Mouse (Mus musculus) hindbrain, embryonic 13.5 days (tissue): ENCODE measurements around the gene Aup1. TPM values are rescaled to one million over a fixed set of nuclear protein-coding genes. Genes with fewer than 3 reads are reported as not detected.

Experiments
- ATAC-seq: fragments of 200-750 bp; cut with Nextera tagmentation; 2 replicates; pipeline ENCODE4 v1.8.0; 2017; ENCODE audit warnings: moderate TSS enrichment; ENCODE audit not compliant: low FRiP score
- H3K27ac ChIP-seq: fragments of 300-500 bp; sonication (generic); 2 replicates; pipeline ENCODE4 v1.5.1; 2015; ENCODE audit warnings: inconsistent platforms, mild to moderate bottlenecking, moderate library complexity
- H3K27me3 ChIP-seq: fragments of 300-500 bp; sonication (generic); 2 replicates; pipeline ENCODE4 v1.6.1; 2015; ENCODE audit warnings: mild to moderate bottlenecking, inconsistent platforms
- H3K36me3 ChIP-seq: fragments of 300-500 bp; sonication (generic); 2 replicates; pipeline ENCODE4 v1.6.1; 2015; ENCODE audit warnings: mild to moderate bottlenecking, inconsistent platforms
- H3K4me1 ChIP-seq: fragments of 300-500 bp; sonication (generic); replicated peaks from 2 replicates; pipeline ENCODE4 v1.6.1; 2015; ENCODE audit warnings: inconsistent platforms
- H3K4me2 ChIP-seq: fragments of 300-500 bp; sonication (generic); 2 replicates; pipeline ENCODE4 v1.6.1; 2015; ENCODE audit warnings: inconsistent platforms, mild to moderate bottlenecking, moderate library complexity
- H3K4me3 ChIP-seq: fragments of 300-500 bp; sonication (generic); 2 replicates; pipeline ENCODE4 v1.5.1; 2015; ENCODE audit warnings: mild to moderate bottlenecking, inconsistent platforms
- H3K9ac ChIP-seq: fragments of 300-500 bp; sonication (generic); 2 replicates; pipeline ENCODE4 v1.6.1; 2015; ENCODE audit warnings: mild to moderate bottlenecking, inconsistent platforms
- H3K9me3 ChIP-seq: fragments of 300-500 bp; sonication (generic); 2 replicates; pipeline ENCODE4 v1.6.1; 2016; ENCODE audit warnings: inconsistent platforms
- WGBS: fragments of 180-500 bp; shearing (Covaris S2); methylation state at CpG from one replicate; pipeline ENCODE4 v1.1.7; 2015; 5-methylcytosine and 5-hydroxymethylcytosine counted together
- microRNA counts: library from miRNA; unstranded; fragments of <30 nt; microRNA quantifications from one replicate; lab custom pipeline; 2016
- microRNA-seq: library from miRNA; unstranded; fragments of <30 nt; microRNA quantifications from one replicate; pipeline ENCODE4, GENCODE M21; 2016
- polyA plus RNA-seq: library from polyadenylated mRNA; unstranded; fragments of >200 nt; fragmentation: Nextera tagmentation; extraction: Ambion mirVana; gene quantifications from 2 replicates; pipeline ENCODE4 v1.2.1, GENCODE M21; 2015

The Aup1 gene
- polyA plus RNA-seq, 1 experiment from 2014 or later, result 168 TPM

DNA sequence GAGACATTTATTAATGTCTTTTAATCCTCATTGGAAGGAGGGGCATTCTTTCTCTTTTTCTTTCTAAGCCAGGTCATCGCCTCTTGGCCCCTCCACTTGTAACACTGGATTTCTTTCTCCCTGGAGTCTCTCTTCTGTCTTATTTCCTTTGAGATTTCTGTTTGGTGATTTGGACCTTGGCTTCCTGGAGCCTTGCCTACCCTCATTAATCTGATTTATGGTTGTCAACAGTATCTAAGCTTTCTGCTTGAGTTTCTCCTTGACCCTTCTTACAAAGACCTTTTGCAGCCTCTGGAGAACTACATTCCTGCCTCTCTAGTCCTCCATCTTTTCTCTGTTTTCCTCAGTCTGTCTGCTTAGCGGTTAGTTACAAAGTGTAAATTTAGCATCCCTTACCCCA lies 44.1 kb downstream of the Aup1 start:
- no peak overlapping the region for H3K4me3 ChIP-seq
- H3K4me2 ChIP-seq, result no peak overlapping the region
- peaks cover 15% of the 10 kb centered on the region for H3K27me3 ChIP-seq
- no peak overlapping the region for H3K27ac ChIP-seq
- ATAC-seq, result no peak
- 81% methylated on average over 2 of the region's 2 CpGs for WGBS
- H3K36me3 ChIP-seq, result no peaks in the 10 kb centered on the region
- no peak overlapping the region for H3K9ac ChIP-seq
- no peaks in the 10 kb centered on the region for H3K9me3 ChIP-seq
- H3K4me1 ChIP-seq, result peaks cover 20% of the 10 kb centered on the region

DNA sequence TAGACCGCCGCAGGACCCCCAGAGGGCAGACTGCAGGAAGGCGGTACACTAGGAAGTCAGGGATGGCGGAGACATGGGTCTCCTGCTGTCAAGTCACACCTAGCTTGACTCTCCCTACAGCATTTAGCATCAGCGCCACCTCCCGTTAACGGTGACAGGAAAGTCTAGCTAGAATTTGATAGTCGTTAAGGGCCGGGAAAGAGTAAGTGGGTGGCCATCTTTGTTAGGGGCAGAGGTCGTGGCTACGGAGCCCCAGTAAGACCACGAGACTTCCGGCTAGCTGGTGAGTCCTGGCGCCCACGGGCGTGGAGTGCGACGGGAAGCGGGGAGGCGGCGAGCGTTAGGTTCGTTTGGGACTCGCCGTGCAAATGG lies 47.0 kb downstream of the Aup1 start, which contains the start of the genes Ccdc142 and Gm42688:
Ccdc142 (plus strand) TSS at position 286 of the 372 bp plus-strand sequence.
Gm42688 (plus strand) TSS at position 302 of the 372 bp plus-strand sequence.
- ATAC-seq, result peak; percentile 93
- 0% methylated on average over 25 of the region's 25 CpGs for WGBS
- peaks cover 23% of the 10 kb centered on the region for H3K4me1 ChIP-seq
- no peaks in the 10 kb centered on the region for H3K9me3 ChIP-seq
- H3K4me3 ChIP-seq, result peak within 1 kb of the TSS; percentile 80
- H3K27me3 ChIP-seq, result peaks cover 4% of the 10 kb centered on the region; the same call in 1 of the 2 replicates
- peak within 1 kb of the TSS; percentile 98 for H3K4me2 ChIP-seq
- H3K27ac ChIP-seq, result peak within 1 kb of the TSS; percentile 90
- H3K9ac ChIP-seq, result peak within 1 kb of the TSS; percentile 92
- H3K36me3 ChIP-seq, result peaks cover 9% of the 10 kb centered on the region; the same call in 1 of the 2 replicates

GRCm38 (mm10) chr6:83101688-83102556 lies 47.6 kb downstream of the Aup1 start:
- Histone ChIP-seq H3K27ac (peak overlapping the region; percentile 90), H3K4me2 (peak overlapping the region; percentile 98), H3K4me3 (peak overlapping the region; percentile 80), H3K4me1 (peaks cover 23% of the 10 kb centered on the region), H3K9ac (peak overlapping the region; percentile 92), H3K36me3 (peaks cover 13% of the 10 kb centered on the region), H3K9me3 (no peaks in the 10 kb centered on the region), H3K27me3 (peaks cover 3% of the 10 kb centered on the region; the same call in 1 of the 2 replicates)
- peak; percentile 80 for ATAC-seq
- WGBS, result 1% methylated on average over 64 of the region's 74 CpGs

- WGBS, result 43% methylated on average over 11 of the region's 11 CpGs
- Histone ChIP-seq H3K36me3 (peaks cover 19% of the 10 kb centered on the region), H3K27ac (no peak overlapping the region), H3K4me2 (peak overlapping the region; percentile 98), H3K9me3 (no peaks in the 10 kb centered on the region), H3K27me3 (peaks cover 3% of the 10 kb centered on the region; the same call in 1 of the 2 replicates), H3K9ac (peak overlapping the region; percentile 92), H3K4me3 (peak overlapping the region; percentile 80), H3K4me1 (peaks cover 32% of the 10 kb centered on the region)
- no peak for ATAC-seq
These were observed 48.9 kb downstream of the Aup1 start for GRCm38 (mm10) chr6:83103130-83103650.

DNA sequence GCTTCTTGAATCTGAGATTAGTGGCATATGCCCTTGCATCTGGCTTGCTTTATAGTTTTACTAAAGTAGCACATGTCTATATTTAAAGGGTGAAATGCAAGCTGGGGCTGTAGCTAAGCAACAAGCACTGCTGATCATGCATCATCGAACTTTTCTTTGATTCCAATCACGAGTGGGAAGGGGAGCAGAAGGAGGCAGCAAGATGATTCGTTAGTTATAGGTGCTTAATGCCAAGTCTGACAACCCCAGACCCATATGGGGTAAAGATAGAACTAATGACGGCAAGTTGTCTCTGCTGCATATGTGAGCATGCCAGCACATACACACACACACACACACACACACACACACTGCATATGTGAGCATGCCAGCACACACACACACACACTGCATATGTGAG lies 49.8 kb downstream of the Aup1 start:
- Histone ChIP-seq H3K9ac (no peak overlapping the region), H3K36me3 (peaks cover 19% of the 10 kb centered on the region), H3K27ac (no peak overlapping the region), H3K27me3 (peaks cover 3% of the 10 kb centered on the region; the same call in 1 of the 2 replicates), H3K4me2 (no peak overlapping the region), H3K4me1 (peaks cover 37% of the 10 kb centered on the region), H3K9me3 (no peaks in the 10 kb centered on the region), H3K4me3 (no peak overlapping the region)
- ATAC-seq, result no peak
- 66% methylated on average over 4 of the region's 4 CpGs for WGBS

MicroRNA genes within 50 kb of the gene (microRNA counts, 519-probe panel; counts per million panel counts)
- 51.3 counts per million for microRNA mmu-miR-3470a+mmu-miR-3470b (lab: Ali Mortazavi, UCI)

Small RNA genes within 50 kb of the gene (microRNA-seq; reads per million reads assigned to microRNA genes)
- gene Mir3470a (not detected), gene Mir7040 (not detected)

Other genes with a start within 250 kb of the Aup1 start
- 17.5 and 18.6 TPM in 2 replicates for gene Sema4f, start 114.8 kb upstream of the Aup1 start, polyA plus RNA-seq
- gene M1ap, start 107.6 kb upstream of the Aup1 start, polyA plus RNA-seq, result not detected in 2 replicates
- 2.8 and 3.6 TPM in 2 replicates for gene Dok1, start 21.1 kb upstream of the Aup1 start, polyA plus RNA-seq
- 5.9 and 6.8 TPM in 2 replicates for gene Loxl3, start 20.3 kb upstream of the Aup1 start, polyA plus RNA-seq
- gene Htra2, start 752 bp downstream of the Aup1 start, polyA plus RNA-seq, result 68.6 and 74.6 TPM in 2 replicates
- 0.81 and 0.91 TPM in 2 replicates for gene Dqx1, start 3.3 kb downstream of the Aup1 start, polyA plus RNA-seq
- gene Tlx2, start 15.8 kb downstream of the Aup1 start, polyA plus RNA-seq, result 1.6 and 2.8 TPM in 2 replicates
- 45.6 and 47.1 TPM in 2 replicates for gene Pcgf1, start 23.3 kb downstream of the Aup1 start, polyA plus RNA-seq
- gene Lbx2, start 31.8 kb downstream of the Aup1 start, polyA plus RNA-seq, result 0.41 TPM in 1 of 2 replicates, not detected in the other
- 3.0 and 5.9 TPM in 2 replicates for gene Ccdc142, start 47.1 kb downstream of the Aup1 start, polyA plus RNA-seq
- 4.0 and 4.4 TPM in 2 replicates for gene Gm42688, start 47.1 kb downstream of the Aup1 start, polyA plus RNA-seq
- 123 TPM in 2 replicates for gene Mrpl53, start 54.5 kb downstream of the Aup1 start, polyA plus RNA-seq
- 21.5 and 25.7 TPM in 2 replicates for gene Mogs, start 61.0 kb downstream of the Aup1 start, polyA plus RNA-seq
- 216 and 227 TPM in 2 replicates for gene Wbp1, start 67.0 kb downstream of the Aup1 start, polyA plus RNA-seq
- gene Ino80b, start 70.9 kb downstream of the Aup1 start, polyA plus RNA-seq, result 13.4 and 14.1 TPM in 2 replicates
- gene Rtkn, start 80.9 kb downstream of the Aup1 start, polyA plus RNA-seq, result 15.9 and 16.6 TPM in 2 replicates
- 15.2 and 15.5 TPM in 2 replicates for gene Wdr54, start 101.9 kb downstream of the Aup1 start, polyA plus RNA-seq
- 4.3 and 6.0 TPM in 2 replicates for gene 1700003E16Rik, start 101.9 kb downstream of the Aup1 start, polyA plus RNA-seq
- gene Dctn1, start 111.4 kb downstream of the Aup1 start, polyA plus RNA-seq, result 142 and 147 TPM in 2 replicates
- gene Slc4a5, start 165.3 kb downstream of the Aup1 start, polyA plus RNA-seq, result 2.3 and 5.4 TPM in 2 replicates